Mouse (Mus musculus) thymus, adult 2 months (tissue): ENCODE measurements at regions not wholly inside any gene's neighbourhood (a gene's known extent, or its start where the extent isn't known, plus 50 kb on each side); places are given as distances from the start of the nearest gene placed in this dataset.

Experiments
- CTCF ChIP-seq: fragments of 200-500 bp; IDR thresholded peaks from 2 replicates; pipeline ENCODE4 v1.5.1; 2012; ENCODE audit warnings: mild to moderate bottlenecking, control low read depth, low read length, moderate library complexity, borderline replicate concordance; ENCODE audit not compliant: control insufficient read depth, poor library complexity, insufficient read depth; ENCODE audit errors: extremely low read depth
- POLR2A ChIP-seq: fragments of 200-500 bp; IDR thresholded peaks from 2 replicates; pipeline ENCODE4 v1.6.1; 2012; ENCODE audit warnings: mild to moderate bottlenecking, low read length, control low read depth, moderate library complexity; ENCODE audit not compliant: control insufficient read depth, poor library complexity, insufficient read depth; ENCODE audit errors: extremely low read depth

DNA sequence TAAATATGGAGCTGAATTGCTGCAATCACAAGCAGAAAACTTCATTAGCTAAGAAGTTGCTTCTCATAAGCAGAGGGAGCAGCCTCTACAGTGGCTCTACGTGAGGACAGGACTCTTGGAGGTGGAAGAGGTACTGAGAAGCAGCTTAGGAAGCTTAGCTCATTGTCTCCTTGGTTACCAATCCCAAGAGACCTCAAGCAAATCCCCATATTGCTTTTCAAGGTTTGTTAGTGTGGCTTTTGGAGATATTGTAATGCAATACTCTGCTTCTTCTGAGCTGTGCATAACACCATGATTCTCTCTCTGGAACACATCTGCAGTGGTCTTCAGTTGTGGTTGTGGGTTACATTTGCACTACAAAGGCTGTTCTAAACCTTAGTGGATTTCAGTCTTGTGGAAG lies 106.9 kb downstream of the Tent5c start:
- TF ChIP-seq CTCF (no peak), POLR2A (no peak)
